In genomic region chr6:145017508-145017907, GRCm38 (mm10) we compare ENCODE assay signal across 26 mouse cellular contexts. TPM values are rescaled to one million over a fixed set of nuclear protein-coding genes. Genes with fewer than 3 reads are reported as not detected.
DNase-seq lines count a peak whose midpoint lies in the region; ATAC-seq and TF ChIP-seq lines count a peak whose summit lies in the region.
"Had no signal": no experiment of that assay in that cellular context is flagged by ENCODE, and none has a peak within 500 bp of the region (broad histone marks: within the 10 kb centered on the region; RNA-seq: fewer than 3 reads in every experiment).

No protein-coding gene starts in this region.

- no peak; the same call in 1 of the 2 replicates for TF ChIP-seq CTCF in liver, embryonic 14.5 days (IDR thresholded peaks at IDR 0.05; ENCODE audit: low read depth)
- TF ChIP-seq CTCF in midbrain, postnatal 0 days (IDR thresholded peaks at IDR 0.05) = no peak

- 69% methylated on average over 4 of the region's 4 CpGs for WGBS in liver, embryonic 11.5 days
- 36% methylated on average over 4 of the region's 4 CpGs for WGBS in liver, embryonic 14.5 days (ENCODE audit: insufficient replicate concordance)
- WGBS in hindbrain, embryonic 16.5 days = 98% methylated on average over 4 of the region's 4 CpGs
- WGBS in midbrain, postnatal 0 days = 95% methylated on average over 4 of the region's 4 CpGs

- TF ChIP-seq EP300 in liver, embryonic 14.5 days (IDR thresholded peaks at IDR 0.05; ENCODE audit: low read depth) = peak; percentile 32

- no peaks in the 10 kb centered on the region for H3K36me3 ChIP-seq in liver, embryonic 11.5 days (ENCODE audit: control insufficient read depth, insufficient read depth, low read length)
- H3K36me3 ChIP-seq in liver, embryonic 14.5 days (replicated peaks; ENCODE audit: control insufficient read depth, insufficient read depth, low read depth) = no peaks in the 10 kb centered on the region
- peaks cover 18% of the 10 kb centered on the region; the same call in 1 of the 2 replicates for H3K36me3 ChIP-seq in hindbrain, embryonic 16.5 days (ENCODE audit: control insufficient read depth, insufficient read depth, low read length)
- peaks cover 30% of the 10 kb centered on the region for H3K36me3 ChIP-seq in midbrain, postnatal 0 days (ENCODE audit: insufficient read depth, low read length)

- H3K9ac ChIP-seq in liver, embryonic 11.5 days (ENCODE audit: low read depth, low read length) = no peak overlapping the region
- no peak overlapping the region for H3K9ac ChIP-seq in liver, embryonic 14.5 days (replicated peaks)
- H3K9ac ChIP-seq in hindbrain, embryonic 16.5 days (ENCODE audit: low read depth, low read length) = no peak overlapping the region
- H3K9ac ChIP-seq in midbrain, postnatal 0 days (replicated peaks; ENCODE audit: low read length, poor library complexity, severe bottlenecking) = no peak overlapping the region
- H3K9ac ChIP-seq: forebrain, embryonic 13.5 days; heart, embryonic 13.5 days; hindbrain, embryonic 12.5 days; hindbrain, embryonic 15.5 days had no signal

- ATAC-seq in common myeloid progenitor, adult 5-6 weeks (replicated peaks; ENCODE audit: low read depth, poor library complexity, severe bottlenecking) = peak; percentile 70
- ATAC-seq in liver, embryonic 11.5 days (replicated peaks; ENCODE audit: low FRiP score) = peak; percentile 86
- ATAC-seq in liver, embryonic 14.5 days (ENCODE audit: insufficient read depth) = peak; percentile 79
- peak; percentile 92 for ATAC-seq in megakaryocyte progenitor cell, adult 5-6 weeks (replicated peaks; ENCODE audit: poor library complexity)
- no peak for ATAC-seq in hindbrain, embryonic 16.5 days
- ATAC-seq in midbrain, postnatal 0 days (ENCODE audit: low FRiP score) = no peak
- ATAC-seq: CD4-positive, CD25-positive, alpha-beta regulatory T cell, adult 4 months; forebrain, embryonic 13.5 days; forebrain, embryonic 16.5 days had no signal

- no peaks in the 10 kb centered on the region for H3K27me3 ChIP-seq in liver, embryonic 11.5 days (replicated peaks; ENCODE audit: control insufficient read depth, insufficient read depth, low read length)
- no peaks in the 10 kb centered on the region for H3K27me3 ChIP-seq in liver, embryonic 14.5 days (ENCODE audit: control insufficient read depth, insufficient read depth, low read length)
- H3K27me3 ChIP-seq in hindbrain, embryonic 16.5 days (replicated peaks; ENCODE audit: control insufficient read depth, insufficient read depth, low read length) = no peaks in the 10 kb centered on the region
- no peaks in the 10 kb centered on the region for H3K27me3 ChIP-seq in midbrain, postnatal 0 days (ENCODE audit: insufficient read depth, low read length)
- H3K27me3 ChIP-seq: forebrain, embryonic 13.5 days; heart, embryonic 13.5 days; hindbrain, embryonic 12.5 days; hindbrain, embryonic 15.5 days had no signal

- no peak overlapping the region for H3K27ac ChIP-seq in liver, embryonic 11.5 days (ENCODE audit: low read depth, low read length)
- no peak overlapping the region for H3K27ac ChIP-seq in liver, embryonic 14.5 days
- H3K27ac ChIP-seq in hindbrain, embryonic 16.5 days (ENCODE audit: low read depth, low read length) = no peak overlapping the region
- no peak overlapping the region for H3K27ac ChIP-seq in midbrain, postnatal 0 days (ENCODE audit: low read depth, low read length)
- H3K27ac ChIP-seq: forebrain, embryonic 10.5 days; forebrain, embryonic 13.5 days; heart, adult 2 months; heart, embryonic 10.5 days; heart, embryonic 13.5 days; hindbrain, embryonic 12.5 days; hindbrain, embryonic 15.5 days had no signal

- no peak overlapping the region for H3K4me3 ChIP-seq in liver, embryonic 11.5 days (ENCODE audit: low read depth, low read length)
- no peak overlapping the region for H3K4me3 ChIP-seq in liver, embryonic 14.5 days (ENCODE audit: insufficient read depth in 1 of 2, low read depth in 2 of 2, low read length in 2 of 2)
- no peak overlapping the region for H3K4me3 ChIP-seq in hindbrain, embryonic 16.5 days (ENCODE audit: low read length)
- H3K4me3 ChIP-seq in midbrain, postnatal 0 days (ENCODE audit: low read depth, low read length) = no peak overlapping the region
- H3K4me3 ChIP-seq: forebrain, embryonic 10.5 days; forebrain, embryonic 13.5 days; heart, adult 2 months; heart, embryonic 10.5 days; heart, embryonic 13.5 days; hindbrain, embryonic 12.5 days; hindbrain, embryonic 15.5 days had no signal

- H3K4me1 ChIP-seq in liver, embryonic 11.5 days (replicated peaks; ENCODE audit: control insufficient read depth, insufficient read depth, low read length) = peaks cover 2% of the 10 kb centered on the region; the same call in 1 of the 2 replicates
- H3K4me1 ChIP-seq in liver, embryonic 14.5 days (replicated peaks; ENCODE audit: control insufficient read depth in 2 of 2, insufficient read depth in 2 of 2, low read length in 1 of 2) = peaks cover 0 to 9% of the 10 kb centered on the region in 2 experiments; a peak in 2 of 4 replicates
- no peaks in the 10 kb centered on the region for H3K4me1 ChIP-seq in hindbrain, embryonic 16.5 days (ENCODE audit: control insufficient read depth, insufficient read depth, low read depth, low read length)
- no peaks in the 10 kb centered on the region for H3K4me1 ChIP-seq in midbrain, postnatal 0 days (ENCODE audit: insufficient read depth, low read length)
- H3K4me1 ChIP-seq: forebrain, embryonic 10.5 days; forebrain, embryonic 13.5 days; heart, embryonic 10.5 days had no signal

- no peak overlapping the region for H3K4me2 ChIP-seq in liver, embryonic 11.5 days
- H3K4me2 ChIP-seq in liver, embryonic 14.5 days (ENCODE audit: low read depth) = no peak overlapping the region
- H3K4me2 ChIP-seq in hindbrain, embryonic 16.5 days (ENCODE audit: low read length) = no peak overlapping the region
- H3K4me2 ChIP-seq in midbrain, postnatal 0 days (ENCODE audit: low read depth, low read length, poor library complexity, severe bottlenecking) = no peak overlapping the region
- H3K4me2 ChIP-seq: forebrain, embryonic 13.5 days; heart, embryonic 13.5 days; hindbrain, embryonic 12.5 days; hindbrain, embryonic 15.5 days had no signal

- no peaks in the 10 kb centered on the region for H3K9me3 ChIP-seq in liver, embryonic 11.5 days (ENCODE audit: control insufficient read depth, low read length)
- no peaks in the 10 kb centered on the region for H3K9me3 ChIP-seq in liver, embryonic 14.5 days (ENCODE audit: control insufficient read depth, low read length)
- H3K9me3 ChIP-seq in hindbrain, embryonic 16.5 days (ENCODE audit: control insufficient read depth, low read length) = no peaks in the 10 kb centered on the region
- H3K9me3 ChIP-seq in midbrain, postnatal 0 days (ENCODE audit: low read length) = no peaks in the 10 kb centered on the region
- H3K9me3 ChIP-seq: heart, embryonic 10.5 days; heart, embryonic 13.5 days; hindbrain, embryonic 15.5 days had no signal

- DNase-seq in liver, embryonic 11.5 days (ENCODE audit: low spot score) = no peak
- peak in 2 of 3 experiments; percentile 9 to 16 for DNase-seq in liver, embryonic 14.5 days (ENCODE audit: low read depth in 3 of 3, low spot score in 3 of 3)
- DNase-seq in kidney, adult 8-10 months = no peak
- DNase-seq in layer of hippocampus, postnatal 14 days (ENCODE audit: low spot score in 2 of 2) = no peak
- no peak for DNase-seq in midbrain, postnatal 0 days (ENCODE audit: low spot score)
- DNase-seq: adrenal gland, adult 2 months; adrenal gland, postnatal 14 days; cerebellum, postnatal 10 days; cerebellum, postnatal 36 days; gastrocnemius, postnatal 10 days; gastrocnemius, postnatal 36 days; heart, adult 2 months; heart, postnatal 14 days; heart, postnatal 4 days had no signal

RNA-seq across cellular contexts. Expression of gene Bcat1, which starts 58.5 kb away (rescaled TPM):
- total RNA-seq in common myeloid progenitor, adult 5-6 weeks (2017) = 0.78 and 2.7 TPM in 2 replicates
- polyA plus RNA-seq in liver, embryonic 11.5 days (2014; fragmentation: Nextera tagmentation; extraction: Ambion mirVana) = 5.0 and 6.0 TPM in 2 replicates
- polyA plus RNA-seq in liver, embryonic 14.5 days (2012; rRNA removed) = 0.06 and 0.13 TPM in 2 replicates
- polyA plus RNA-seq in liver, embryonic 14.5 days (2014; fragmentation: Nextera tagmentation; extraction: Ambion mirVana) = 0.35 and 0.51 TPM in 2 replicates
- total RNA-seq in megakaryocyte progenitor cell, adult 5-6 weeks (2015) = 0.27 and 0.29 TPM in 2 replicates
- 1.1 and 1.5 TPM in 2 replicates for total RNA-seq in megakaryocyte progenitor cell, adult 5-6 weeks (2017)
- polyA plus RNA-seq in hindbrain, embryonic 16.5 days (2015; fragmentation: Nextera tagmentation; extraction: Ambion mirVana) = 110 and 116 TPM in 2 replicates
- 10 to 100 TPM; 88.1 to 88.7 TPM for total RNA-seq in layer of hippocampus, postnatal 14 days (2021)
- 94.2 and 96.8 TPM in 2 replicates for total RNA-seq in midbrain, postnatal 0 days (2014; rRNA removed)
- 57.0 and 63.5 TPM in 2 replicates for polyA plus RNA-seq in midbrain, postnatal 0 days (2015; fragmentation: Nextera tagmentation; extraction: Ambion mirVana)
- total RNA-seq: MEL had no signal

Comparison
In these comparisons a context has a peak if more than half of its experiments do, and no peak if none do; other contexts are left out.
1. DNase-seq: peak in liver, embryonic 14.5 days (2 of 3); none in liver, embryonic 11.5 days (single experiment), kidney, adult 8-10 months (0 of 2), layer of hippocampus, postnatal 14 days (0 of 2) and midbrain, postnatal 0 days (single experiment).
2. ATAC-seq: peak in common myeloid progenitor, adult 5-6 weeks (single experiment), liver, embryonic 11.5 days (single experiment), liver, embryonic 14.5 days (single experiment) and megakaryocyte progenitor cell, adult 5-6 weeks (single experiment); none in hindbrain, embryonic 16.5 days (single experiment) and midbrain, postnatal 0 days (single experiment).
3. RNA of gene Bcat1, which starts 58.5 kb away (total RNA-seq): 94.2 to 96.8 TPM in midbrain, postnatal 0 days and 88.1 to 88.7 TPM in layer of hippocampus, postnatal 14 days; 0.78 to 2.7 TPM in common myeloid progenitor, adult 5-6 weeks and 0.27 to 1.5 TPM in megakaryocyte progenitor cell, adult 5-6 weeks; every median in the first group is over 10 times any median in the second.